Mouse (Mus musculus): ENCODE data around the gene Tssk1. TPM values are rescaled to one million over a fixed set of nuclear protein-coding genes. Genes with fewer than 3 reads are reported as not detected.

The Tssk1 gene
- polyA plus RNA-seq (2016; fragmentation: Nextera tagmentation; extraction: Ambion mirVana), result 0.07 and 0.10 TPM in 2 replicates

GRCm38 (mm10) chr16:17893923-17894322 is at the start of gene Tssk1:
Tssk1 (plus strand) TSS chr16:17894223.
- no peak for ATAC-seq (ENCODE audit: low FRiP score)
- no peak within 1 kb of the TSS for H3K4me3 ChIP-seq
- H3K27me3 ChIP-seq, result no peaks in the 10 kb centered on the region
- H3K9me3 ChIP-seq (replicated peaks), result no peaks in the 10 kb centered on the region
- H3K9ac ChIP-seq, result no peak within 1 kb of the TSS
- no peak within 1 kb of the TSS for H3K27ac ChIP-seq
- H3K36me3 ChIP-seq, result peaks cover 10% of the 10 kb centered on the region
- WGBS, result 87% methylated on average over 2 of the region's 2 CpGs
- no peak within 1 kb of the TSS for H3K4me2 ChIP-seq (replicated peaks)
- peaks cover 19% of the 10 kb centered on the region for H3K4me1 ChIP-seq

GRCm38 (mm10) chr16:17848431-17848830 is 45.6 kb upstream of the Tssk1 start:
- Histone ChIP-seq H3K9me3 (replicated peaks) (no peaks in the 10 kb centered on the region), H3K9ac (no peak overlapping the region), H3K27ac (0 out of 2 replicates have a peak overlapping the region, but pooled peaks have one; percentile 8), H3K4me3 (no peak overlapping the region), H3K4me2 (replicated peaks) (no peak overlapping the region), H3K36me3 (peaks cover 90% of the 10 kb centered on the region), H3K27me3 (no peaks in the 10 kb centered on the region), H3K4me1 (no peaks in the 10 kb centered on the region)
- ATAC-seq (ENCODE audit: low FRiP score), result 0 out of 2 replicates have a peak, but pooled peaks have one; percentile 11
- 94% methylated on average over 6 of the region's 6 CpGs for WGBS

GRCm38 (mm10) chr16:17848928-17849327 is 45.1 kb upstream of the Tssk1 start:
- 0 out of 2 replicates have a peak, but pooled peaks have one; percentile 38 for ATAC-seq (ENCODE audit: low FRiP score)
- Histone ChIP-seq H3K9ac (no peak overlapping the region), H3K9me3 (replicated peaks) (no peaks in the 10 kb centered on the region), H3K4me2 (replicated peaks) (no peak overlapping the region), H3K4me1 (no peaks in the 10 kb centered on the region), H3K27ac (0 out of 2 replicates have a peak overlapping the region, but pooled peaks have one; percentile 8), H3K4me3 (no peak overlapping the region), H3K27me3 (no peaks in the 10 kb centered on the region), H3K36me3 (peaks cover 88% of the 10 kb centered on the region)
- 29% methylated on average over 1 of the region's 1 CpGs for WGBS

- Histone ChIP-seq H3K27ac (no peak overlapping the region), H3K9ac (no peak overlapping the region), H3K36me3 (peaks cover 88% of the 10 kb centered on the region), H3K4me3 (no peak overlapping the region), H3K4me2 (replicated peaks) (no peak overlapping the region), H3K27me3 (no peaks in the 10 kb centered on the region), H3K9me3 (replicated peaks) (no peaks in the 10 kb centered on the region), H3K4me1 (no peaks in the 10 kb centered on the region)
- ATAC-seq (ENCODE audit: low FRiP score), result no peak
- 85% methylated on average over 6 of the region's 6 CpGs for WGBS
These were observed 44.5 kb upstream of the Tssk1 start for GRCm38 (mm10) chr16:17849486-17849885.

- WGBS, result 96% methylated on average over 5 of the region's 5 CpGs
- H3K4me2 ChIP-seq (replicated peaks), result no peak overlapping the region
- no peaks in the 10 kb centered on the region for H3K4me1 ChIP-seq
- H3K9ac ChIP-seq, result no peak overlapping the region
- H3K27ac ChIP-seq, result no peak overlapping the region
- peaks cover 85% of the 10 kb centered on the region for H3K36me3 ChIP-seq
- no peak for ATAC-seq (ENCODE audit: low FRiP score)
- H3K9me3 ChIP-seq (replicated peaks), result no peaks in the 10 kb centered on the region
- no peaks in the 10 kb centered on the region for H3K27me3 ChIP-seq
- no peak overlapping the region for H3K4me3 ChIP-seq
These were observed 42.7 kb upstream of the Tssk1 start for GRCm38 (mm10) chr16:17851331-17851730.

- no peak overlapping the region for H3K4me3 ChIP-seq
- H3K36me3 ChIP-seq, result peaks cover 85% of the 10 kb centered on the region
These were observed 42.2 kb upstream of the Tssk1 start for GRCm38 (mm10) chr16:17851860-17852259.

GRCm38 (mm10) chr16:17853263-17853662 is 40.8 kb upstream of the Tssk1 start:
- Histone ChIP-seq H3K4me2 (replicated peaks) (no peak overlapping the region), H3K4me3 (no peak overlapping the region), H3K27me3 (no peaks in the 10 kb centered on the region), H3K36me3 (peaks cover 87% of the 10 kb centered on the region), H3K9me3 (replicated peaks) (no peaks in the 10 kb centered on the region), H3K9ac (no peak overlapping the region), H3K4me1 (no peaks in the 10 kb centered on the region), H3K27ac (no peak overlapping the region)
- 94% methylated on average over 2 of the region's 2 CpGs for WGBS
- no peak for ATAC-seq (ENCODE audit: low FRiP score)

More at GRCm38 (mm10) chr16:17851860-17852259, 42.2 kb upstream of the Tssk1 start:
- ATAC-seq (ENCODE audit: low FRiP score), result no peak
- Histone ChIP-seq H3K9ac (no peak overlapping the region), H3K27ac (no peak overlapping the region), H3K4me2 (replicated peaks) (no peak overlapping the region), H3K9me3 (replicated peaks) (no peaks in the 10 kb centered on the region), H3K27me3 (no peaks in the 10 kb centered on the region), H3K4me1 (no peaks in the 10 kb centered on the region)
- 100% methylated on average over 1 of the region's 1 CpGs for WGBS

- no peak overlapping the region for H3K27ac ChIP-seq
- no peak overlapping the region for H3K9ac ChIP-seq
- no peak for ATAC-seq (ENCODE audit: low FRiP score)
- no peak overlapping the region for H3K4me2 ChIP-seq (replicated peaks)
- H3K4me3 ChIP-seq, result no peak overlapping the region
- no peaks in the 10 kb centered on the region for H3K9me3 ChIP-seq (replicated peaks)
- H3K36me3 ChIP-seq, result peaks cover 77% of the 10 kb centered on the region
- 95% methylated on average over 7 of the region's 7 CpGs for WGBS
- no peaks in the 10 kb centered on the region for H3K4me1 ChIP-seq
- H3K27me3 ChIP-seq, result no peaks in the 10 kb centered on the region
These were observed 36.9 kb upstream of the Tssk1 start for GRCm38 (mm10) chr16:17857157-17857556.

- Histone ChIP-seq H3K27ac (no peak overlapping the region), H3K9me3 (replicated peaks) (no peaks in the 10 kb centered on the region), H3K4me1 (no peaks in the 10 kb centered on the region), H3K36me3 (peaks cover 66% of the 10 kb centered on the region), H3K27me3 (no peaks in the 10 kb centered on the region), H3K9ac (no peak overlapping the region), H3K4me3 (no peak overlapping the region), H3K4me2 (replicated peaks) (no peak overlapping the region)
- no peak for ATAC-seq (ENCODE audit: low FRiP score)
These were observed 35.4 kb upstream of the Tssk1 start for GRCm38 (mm10) chr16:17858592-17858991.

- Histone ChIP-seq H3K27ac (no peak overlapping the region), H3K27me3 (no peaks in the 10 kb centered on the region), H3K9me3 (replicated peaks) (no peaks in the 10 kb centered on the region), H3K9ac (no peak overlapping the region), H3K36me3 (peaks cover 29% of the 10 kb centered on the region), H3K4me2 (replicated peaks) (no peak overlapping the region), H3K4me1 (no peaks in the 10 kb centered on the region), H3K4me3 (no peak overlapping the region)
- no peak for ATAC-seq (ENCODE audit: low FRiP score)
- 94% methylated on average over 2 of the region's 2 CpGs for WGBS
These were observed 28.7 kb upstream of the Tssk1 start for GRCm38 (mm10) chr16:17865293-17865692.

GRCm38 (mm10) chr16:17865770-17866169 is 28.3 kb upstream of the Tssk1 start:
- H3K27ac ChIP-seq, result no peak overlapping the region
- H3K4me1 ChIP-seq, result no peaks in the 10 kb centered on the region
- WGBS, result 79% methylated on average over 6 of the region's 6 CpGs
- no peaks in the 10 kb centered on the region for H3K9me3 ChIP-seq (replicated peaks)
- H3K4me3 ChIP-seq, result no peak overlapping the region
- H3K36me3 ChIP-seq, result peaks cover 30% of the 10 kb centered on the region
- no peak overlapping the region for H3K4me2 ChIP-seq (replicated peaks)
- ATAC-seq (ENCODE audit: low FRiP score), result no peak
- no peak overlapping the region for H3K9ac ChIP-seq
- H3K27me3 ChIP-seq, result no peaks in the 10 kb centered on the region

GRCm38 (mm10) chr16:17871248-17871647 is 22.8 kb upstream of the Tssk1 start:
- H3K4me1 ChIP-seq, result no peaks in the 10 kb centered on the region
- no peak overlapping the region for H3K4me2 ChIP-seq (replicated peaks)
- no peak overlapping the region for H3K9ac ChIP-seq
- H3K9me3 ChIP-seq (replicated peaks), result no peaks in the 10 kb centered on the region
- WGBS, result 91% methylated on average over 5 of the region's 5 CpGs
- H3K36me3 ChIP-seq, result peaks cover 38% of the 10 kb centered on the region
- no peak overlapping the region for H3K4me3 ChIP-seq
- no peaks in the 10 kb centered on the region for H3K27me3 ChIP-seq
- ATAC-seq (ENCODE audit: low FRiP score), result no peak
- H3K27ac ChIP-seq, result no peak overlapping the region

- H3K9ac ChIP-seq, result 0 out of 2 replicates have a peak overlapping the region, but pooled peaks have one; percentile 24
- H3K27me3 ChIP-seq, result no peaks in the 10 kb centered on the region
- H3K27ac ChIP-seq, result no peak overlapping the region
- H3K4me2 ChIP-seq (replicated peaks), result no peak overlapping the region
- no peak overlapping the region for H3K4me3 ChIP-seq
- H3K36me3 ChIP-seq, result peaks cover 35% of the 10 kb centered on the region
- 62% methylated on average over 4 of the region's 4 CpGs for WGBS
- no peaks in the 10 kb centered on the region for H3K4me1 ChIP-seq
- no peaks in the 10 kb centered on the region for H3K9me3 ChIP-seq (replicated peaks)
- ATAC-seq (ENCODE audit: low FRiP score), result no peak
These were observed 21.0 kb upstream of the Tssk1 start for GRCm38 (mm10) chr16:17872995-17873394.

All from hindbrain, embryonic 12.5 days (tissue).